Mouse (Mus musculus) embryonic facial prominence, embryonic 10.5 days (tissue): ENCODE results near the gene Zfp454. TPM values are rescaled to one million over a fixed set of nuclear protein-coding genes. Genes with fewer than 3 reads are reported as not detected.
A peak's percentile ranks its signal among the peaks of the same experiment; 100 is the strongest.

Source experiments
- DNase-seq: peaks from one replicate; pipeline ENCODE4 v3.0.0-alpha.2; 2017; ENCODE audit warnings: low spot score
- H3K27ac ChIP-seq: fragments of 300-500 bp; sonication (generic); replicated peaks from 2 replicates; pipeline ENCODE4 v1.5.1; 2016; ENCODE audit warnings: mild to moderate bottlenecking
- H3K27me3 ChIP-seq: fragments of 300-500 bp; sonication (generic); replicated peaks from 2 replicates; pipeline ENCODE4 v1.6.1; 2016; ENCODE audit warnings: low read depth, mild to moderate bottlenecking; ENCODE audit not compliant: poor library complexity, severe bottlenecking
- H3K36me3 ChIP-seq: fragments of 300-500 bp; sonication (generic); replicated peaks from 2 replicates; pipeline ENCODE4 v1.6.1; 2016; ENCODE audit warnings: mild to moderate bottlenecking, moderate library complexity
- H3K4me1 ChIP-seq: fragments of 300-500 bp; sonication (generic); 2 replicates; pipeline ENCODE4 v1.6.1; 2016
- H3K4me3 ChIP-seq: fragments of 300-500 bp; sonication (generic); 2 replicates; pipeline ENCODE4 v1.5.1; 2016; ENCODE audit warnings: mild to moderate bottlenecking, moderate library complexity
- H3K9me3 ChIP-seq: fragments of 300-500 bp; sonication (generic); 2 replicates; pipeline ENCODE4 v1.6.1; 2016; ENCODE audit warnings: mild to moderate bottlenecking
- WGBS: fragments of 180-500 bp; shearing (Covaris S2); methylation state at CpG from one replicate; pipeline ENCODE4 v1.1.7; 2016; 5-methylcytosine and 5-hydroxymethylcytosine counted together
- polyA plus RNA-seq: library from polyadenylated mRNA; unstranded; fragments of >200 nt; fragmentation: Nextera tagmentation; extraction: Ambion mirVana; gene quantifications from 2 replicates; pipeline ENCODE4 v1.2.1, GENCODE M21; 2016

Zfp454 gene
- polyA plus RNA-seq, 1 experiment from 2014 or later = 16.2 TPM

DNA sequence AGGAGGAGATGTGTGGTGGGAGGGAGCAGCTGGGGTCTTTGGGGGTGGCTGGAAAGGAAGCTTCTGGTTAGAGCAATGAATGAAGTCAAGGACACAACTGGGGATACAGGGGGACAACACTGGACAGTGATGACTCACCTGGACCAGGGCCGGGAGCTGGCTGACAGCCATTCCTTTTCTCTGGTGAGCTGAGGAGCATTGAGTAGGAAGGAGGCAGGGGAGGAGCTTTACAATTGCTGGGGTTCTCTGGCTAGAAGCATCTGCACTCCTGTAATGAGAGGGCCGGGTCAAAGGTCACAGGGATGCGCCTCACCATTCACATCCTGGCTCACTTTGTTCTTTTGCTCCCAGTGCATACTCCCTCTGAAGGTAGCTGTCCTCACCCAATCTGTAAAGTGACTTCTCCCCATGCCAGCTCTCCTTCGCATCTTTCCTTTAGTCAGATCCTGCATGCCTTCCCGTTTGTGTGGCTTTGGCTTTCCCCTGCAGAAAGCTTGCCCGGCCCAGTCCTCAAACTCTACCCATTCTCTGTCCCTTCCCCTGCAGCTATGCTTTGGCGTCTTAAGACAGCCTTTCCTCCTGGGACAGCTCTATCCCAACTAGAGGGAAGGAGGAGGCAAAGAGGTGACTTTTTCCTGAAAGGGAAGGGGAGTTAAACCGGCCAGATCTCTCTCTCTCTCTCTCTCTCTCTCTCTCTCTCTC is 1.1 kb downstream of the Zfp454 start:
- H3K4me1 ChIP-seq = peaks cover 14% of the 10 kb centered on the region
- peak; percentile 12 for DNase-seq
- 53% methylated on average over 8 of the region's 8 CpGs for WGBS
- H3K4me3 ChIP-seq = peak overlapping the region; percentile 64
- H3K36me3 ChIP-seq = peaks cover 46% of the 10 kb centered on the region
- peak overlapping the region; percentile 87 for H3K27ac ChIP-seq
- H3K27me3 ChIP-seq = no peaks in the 10 kb centered on the region
- no peaks in the 10 kb centered on the region for H3K9me3 ChIP-seq

DNA sequence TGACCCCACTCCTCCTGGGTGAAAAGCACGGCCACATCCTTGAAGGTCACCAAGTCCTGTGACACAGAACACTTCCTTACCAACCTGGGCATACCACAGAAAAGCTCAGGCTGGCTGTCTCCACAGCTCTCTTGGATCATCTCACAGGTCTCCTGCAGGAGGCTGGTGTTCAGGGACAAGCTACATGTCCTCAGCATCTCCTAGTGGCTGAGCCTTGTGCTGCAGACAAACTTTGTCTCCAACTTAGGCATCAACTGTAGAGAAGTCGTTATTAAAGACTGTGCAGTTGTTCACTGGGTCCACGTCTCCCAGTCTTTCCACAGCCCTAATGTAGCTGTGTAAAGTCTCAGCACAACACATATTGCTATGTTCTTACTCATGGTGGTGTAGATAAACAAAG is 3.7 kb downstream of the Zfp454 start:
- no peaks in the 10 kb centered on the region for H3K27me3 ChIP-seq
- peaks cover 14% of the 10 kb centered on the region for H3K4me1 ChIP-seq
- DNase-seq = no peak
- no peak overlapping the region for H3K27ac ChIP-seq
- peaks cover 72% of the 10 kb centered on the region for H3K36me3 ChIP-seq
- H3K9me3 ChIP-seq = no peaks in the 10 kb centered on the region
- H3K4me3 ChIP-seq = no peak overlapping the region
- 85% methylated on average over 3 of the region's 3 CpGs for WGBS

GRCm38 (mm10) chr11:50878641-50879040 is 8.8 kb downstream of the Zfp454 start:
- Histone ChIP-seq H3K4me3 (no peak overlapping the region), H3K27me3 (no peaks in the 10 kb centered on the region), H3K27ac (no peak overlapping the region), H3K4me1 (no peaks in the 10 kb centered on the region), H3K36me3 (peaks cover 100% of the 10 kb centered on the region), H3K9me3 (peaks cover 21% of the 10 kb centered on the region)
- DNase-seq = no peak
- 90% methylated on average over 3 of the region's 3 CpGs for WGBS

- under 1% methylated on average over 72 of the region's 72 CpGs for WGBS
- H3K36me3 ChIP-seq = no peaks in the 10 kb centered on the region
- peak; percentile 54 for DNase-seq
- no peak overlapping the region for H3K27ac ChIP-seq
- 0 out of 2 replicates have a peak, but pooled peaks cover 5% of the 10 kb centered on the region for H3K9me3 ChIP-seq
- H3K4me3 ChIP-seq = peak overlapping the region; percentile 62
- peaks cover 25% of the 10 kb centered on the region for H3K4me1 ChIP-seq
- H3K27me3 ChIP-seq = peaks cover 73% of the 10 kb centered on the region
These were observed 36.4 kb downstream of the Zfp454 start for GRCm38 (mm10) chr11:50850989-50851601.

DNA sequence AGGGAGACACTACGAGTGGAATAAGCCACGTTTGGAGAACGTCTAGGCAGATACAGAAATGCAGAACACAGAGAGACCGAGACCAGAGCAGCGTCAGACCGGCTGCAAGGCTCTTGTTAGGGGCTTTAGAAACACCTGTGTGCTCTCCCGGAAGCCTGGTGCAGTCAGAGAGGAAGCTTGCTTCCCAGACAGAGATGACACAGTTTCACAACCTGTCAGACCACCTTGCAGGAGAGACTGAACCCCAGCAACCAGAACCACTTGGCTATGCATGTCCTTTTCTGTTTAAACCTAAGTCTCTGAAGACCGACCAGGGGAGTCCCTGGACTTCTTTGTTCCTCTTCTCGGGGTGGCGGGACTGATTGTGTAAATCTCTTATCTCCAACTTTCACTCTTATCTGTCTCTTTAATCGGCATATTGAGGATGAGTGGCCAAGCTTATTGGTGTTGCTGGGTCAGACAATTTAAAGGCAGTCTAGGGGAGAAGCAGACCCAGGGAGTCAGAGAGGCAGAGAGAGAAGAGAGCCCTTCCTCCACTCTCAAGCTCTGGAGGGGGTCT is 37.2 kb downstream of the Zfp454 start, which contains the start of gene Grm6:
Grm6 (plus strand) TSS at position 509 of the 559 bp plus-strand sequence.
- 2% methylated on average over 11 of the region's 11 CpGs for WGBS

DNA sequence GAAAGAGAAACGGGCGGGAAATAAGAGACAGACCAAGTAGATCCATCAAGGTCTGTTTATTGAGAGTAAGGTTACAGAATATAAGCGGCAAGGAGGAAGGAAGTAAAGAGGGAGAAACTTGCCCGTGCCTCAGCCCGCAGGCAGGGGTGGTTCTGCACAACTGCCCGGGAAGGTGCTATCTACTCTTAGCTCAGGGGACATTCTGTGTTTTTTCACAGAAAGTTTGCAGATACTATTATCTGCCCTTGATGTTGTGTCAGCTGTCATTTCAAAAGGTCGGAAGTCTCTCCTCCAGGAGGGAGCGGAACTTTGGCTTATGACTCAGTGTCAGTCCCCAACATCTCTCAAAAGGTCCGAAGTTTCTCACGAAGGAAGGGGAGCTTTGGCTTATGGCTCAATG is 38.1 kb downstream of the Zfp454 start:
- WGBS = 7% methylated on average over 10 of the region's 10 CpGs
- no peak for DNase-seq
- 0 out of 2 replicates have a peak, but pooled peaks cover 5% of the 10 kb centered on the region for H3K9me3 ChIP-seq
- H3K27me3 ChIP-seq = peaks cover 76% of the 10 kb centered on the region
- H3K4me1 ChIP-seq = peaks cover 25% of the 10 kb centered on the region
- no peaks in the 10 kb centered on the region for H3K36me3 ChIP-seq
- no peak overlapping the region for H3K27ac ChIP-seq
- H3K4me3 ChIP-seq = no peak overlapping the region

More for the DNA sequence above, 37.2 kb downstream of the Zfp454 start, which contains the start of gene Grm6:
- H3K4me3 ChIP-seq = peak within 1 kb of the TSS; percentile 62
- H3K27me3 ChIP-seq = peaks cover 76% of the 10 kb centered on the region
- H3K27ac ChIP-seq = no peak within 1 kb of the TSS
- H3K36me3 ChIP-seq = no peaks in the 10 kb centered on the region
- H3K9me3 ChIP-seq = 0 out of 2 replicates have a peak, but pooled peaks cover 5% of the 10 kb centered on the region
- H3K4me1 ChIP-seq = peaks cover 25% of the 10 kb centered on the region
- peak; percentile 18 for DNase-seq

GRCm38 (mm10) chr11:50848520-50849137 is 38.8 kb downstream of the Zfp454 start:
- no peaks in the 10 kb centered on the region for H3K36me3 ChIP-seq
- DNase-seq = no peak
- peaks cover 69% of the 10 kb centered on the region for H3K27me3 ChIP-seq
- 44% methylated on average over 3 of the region's 3 CpGs for WGBS
- H3K4me1 ChIP-seq = peaks cover 25% of the 10 kb centered on the region
- no peak overlapping the region for H3K4me3 ChIP-seq
- no peak overlapping the region for H3K27ac ChIP-seq
- H3K9me3 ChIP-seq = 0 out of 2 replicates have a peak, but pooled peaks cover 5% of the 10 kb centered on the region

DNA sequence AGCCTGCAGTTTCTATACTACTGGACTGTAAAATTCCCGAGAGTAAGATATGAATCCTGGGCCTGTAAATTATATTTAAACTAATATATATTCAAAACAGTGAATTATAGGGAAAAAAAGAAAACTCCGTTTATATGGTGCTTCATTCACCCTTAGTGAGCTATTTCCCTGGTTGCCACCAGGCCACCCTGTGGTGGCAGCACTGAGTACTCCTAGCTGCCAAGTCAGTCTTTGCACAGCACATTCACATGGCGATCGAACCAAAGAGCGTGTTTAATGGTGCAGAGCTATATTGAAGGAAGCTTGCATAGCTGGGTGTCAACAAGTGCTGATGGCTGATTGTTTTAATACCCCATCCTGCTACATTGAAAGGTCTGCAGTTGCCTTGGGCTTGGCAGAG is 40.4 kb downstream of the Zfp454 start:
- Histone ChIP-seq H3K27ac (no peak overlapping the region), H3K36me3 (no peaks in the 10 kb centered on the region), H3K4me3 (no peak overlapping the region), H3K27me3 (peaks cover 53% of the 10 kb centered on the region), H3K4me1 (peaks cover 25% of the 10 kb centered on the region), H3K9me3 (0 out of 2 replicates have a peak, but pooled peaks cover 5% of the 10 kb centered on the region)
- DNase-seq = no peak
- WGBS = 77% methylated on average over 5 of the region's 5 CpGs

GRCm38 (mm10) chr11:50845951-50846350 is 41.5 kb downstream of the Zfp454 start:
- Histone ChIP-seq H3K27ac (no peak overlapping the region), H3K4me3 (no peak overlapping the region), H3K4me1 (peaks cover 21% of the 10 kb centered on the region), H3K9me3 (0 out of 2 replicates have a peak, but pooled peaks cover 5% of the 10 kb centered on the region), H3K36me3 (no peaks in the 10 kb centered on the region), H3K27me3 (peaks cover 42% of the 10 kb centered on the region)
- no peak for DNase-seq
- 87% methylated on average over 3 of the region's 3 CpGs for WGBS

- Histone ChIP-seq H3K36me3 (no peaks in the 10 kb centered on the region), H3K4me1 (peaks cover 11% of the 10 kb centered on the region), H3K9me3 (no peaks in the 10 kb centered on the region), H3K4me3 (peak within 1 kb of the TSS; percentile 53), H3K27me3 (0 out of 2 replicates have a peak, but pooled peaks cover 3% of the 10 kb centered on the region), H3K27ac (peak within 1 kb of the TSS; percentile 81)
- 24% methylated on average over 22 of the region's 22 CpGs for WGBS
- peak; percentile 94 for DNase-seq
These were observed 46.3 kb downstream of the Zfp454 start, which contains the start of gene Zfp879 for GRCm38 (mm10) chr11:50841023-50841735. Gene Zfp879, minus strand, starts transcription at chr11:50841552.

- Histone ChIP-seq H3K27ac (no peak overlapping the region), H3K36me3 (peaks cover 22% of the 10 kb centered on the region), H3K27me3 (no peaks in the 10 kb centered on the region), H3K4me1 (0 out of 2 replicates have a peak, but pooled peaks cover 3% of the 10 kb centered on the region), H3K4me3 (no peak overlapping the region), H3K9me3 (peaks cover 15% of the 10 kb centered on the region)
- 89% methylated on average over 4 of the region's 4 CpGs for WGBS
- DNase-seq = no peak
These were observed 51.7 kb downstream of the Zfp454 start for GRCm38 (mm10) chr11:50835727-50836126.
